Mouse (Mus musculus) embryonic facial prominence, embryonic 11.5 days (tissue): ENCODE measurements around the gene Adam26a. TPM values are rescaled to one million over a fixed set of nuclear protein-coding genes. Genes with fewer than 3 reads are reported as not detected.
"Not testable (repeated sequence)": the region's sequence is repeated elsewhere in the genome, so short reads cannot be mapped to it uniquely, and the experiment has no call there.

Experiments used
- ATAC-seq: fragments of 200-750 bp; cut with Nextera tagmentation; replicated peaks from 2 replicates; pipeline ENCODE4 v1.8.0; 2017; ENCODE audit warnings: low read depth; ENCODE audit not compliant: insufficient number of reproducible peaks, low FRiP score, low TSS enrichment
- DNase-seq: peaks from one replicate; pipeline ENCODE4 v3.0.0-alpha.2; 2015; ENCODE audit warnings: low spot score
- H3K27ac ChIP-seq: fragments of 300-500 bp; sonication (generic); replicated peaks from 2 replicates; pipeline ENCODE4 v1.5.1; 2014; ENCODE audit warnings: mild to moderate bottlenecking, low read depth, low read length, control low read depth
- H3K27me3 ChIP-seq: fragments of 300-500 bp; sonication (generic); 2 replicates; pipeline ENCODE4 v1.6.1; 2014; ENCODE audit warnings: mild to moderate bottlenecking, low read length, moderate library complexity, mixed read lengths; ENCODE audit not compliant: control insufficient read depth, insufficient read depth
- H3K36me3 ChIP-seq: fragments of 300-500 bp; sonication (generic); replicated peaks from 2 replicates; pipeline ENCODE4 v1.6.1; 2014; ENCODE audit warnings: low read depth, mild to moderate bottlenecking, low read length, moderate library complexity, mixed read lengths; ENCODE audit not compliant: control insufficient read depth, insufficient read depth
- H3K4me1 ChIP-seq: fragments of 300-500 bp; sonication (generic); 2 replicates; pipeline ENCODE4 v1.6.1; 2014; ENCODE audit warnings: low read length, mixed read lengths; ENCODE audit not compliant: control insufficient read depth, insufficient read depth
- H3K4me2 ChIP-seq: fragments of 300-500 bp; sonication (generic); 2 replicates; pipeline ENCODE4 v1.6.1; 2014; ENCODE audit warnings: low read depth, mild to moderate bottlenecking, control low read depth, low read length, moderate library complexity
- H3K4me3 ChIP-seq: fragments of 300-500 bp; sonication (generic); 2 replicates; pipeline ENCODE4 v1.5.1; 2014; ENCODE audit warnings: low read depth, low read length, control low read depth
- H3K9ac ChIP-seq: fragments of 300-500 bp; sonication (generic); replicated peaks from 2 replicates; pipeline ENCODE4 v1.6.1; 2014; ENCODE audit warnings: mild to moderate bottlenecking, control low read depth, low read length
- H3K9me3 ChIP-seq: fragments of 300-500 bp; sonication (generic); replicated peaks from 2 replicates; pipeline ENCODE4 v1.6.1; 2016; ENCODE audit warnings: mild to moderate bottlenecking, low read length, inconsistent platforms, mixed read lengths; ENCODE audit not compliant: control insufficient read depth
- WGBS: fragments of 180-500 bp; shearing (Covaris S2); extraction: QIAGEN DNeasy Blood & Tissue Kit; methylation state at CpG from one replicate; pipeline ENCODE4 v1.1.7; 2014; 5-methylcytosine and 5-hydroxymethylcytosine counted together
- polyA plus RNA-seq: library from polyadenylated mRNA; unstranded; fragments of >200 nt; fragmentation: Nextera tagmentation; extraction: Ambion mirVana; gene quantifications from 2 replicates; pipeline ENCODE4 v1.2.1, GENCODE M21; 2014

The Adam26a gene
- not detected in 2 replicates for polyA plus RNA-seq

DNA sequence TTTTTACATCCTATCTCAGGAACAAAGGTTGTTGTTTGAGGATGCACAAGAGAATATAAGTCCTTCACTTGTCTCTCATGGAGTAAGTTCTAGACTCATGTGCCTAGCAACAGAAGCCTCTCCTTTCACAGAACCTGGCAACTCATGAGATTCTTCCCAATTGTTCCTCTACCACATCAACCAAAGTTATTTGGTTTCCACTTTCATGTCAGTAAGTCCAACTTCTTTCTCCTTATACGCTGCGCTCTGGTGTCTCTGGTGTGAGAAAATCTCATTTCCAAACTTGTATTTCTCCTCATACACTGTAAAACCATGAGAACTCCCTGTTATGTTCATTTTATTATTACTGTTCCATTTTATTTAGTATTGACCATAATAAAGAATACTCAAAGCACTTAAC lies at the start of gene Adam26a:
Gene Adam26a, minus strand, starts transcription at position 101 of the 400 bp plus-strand sequence.
- H3K27ac ChIP-seq, ATAC-seq, H3K9ac ChIP-seq, H3K9me3 ChIP-seq, H3K36me3 ChIP-seq, H3K4me2 ChIP-seq, H3K27me3 ChIP-seq, DNase-seq, H3K4me3 ChIP-seq, H3K4me1 ChIP-seq: not testable (repeated sequence)
- WGBS: 99% methylated on average over 2 of the region's 2 CpGs

DNA sequence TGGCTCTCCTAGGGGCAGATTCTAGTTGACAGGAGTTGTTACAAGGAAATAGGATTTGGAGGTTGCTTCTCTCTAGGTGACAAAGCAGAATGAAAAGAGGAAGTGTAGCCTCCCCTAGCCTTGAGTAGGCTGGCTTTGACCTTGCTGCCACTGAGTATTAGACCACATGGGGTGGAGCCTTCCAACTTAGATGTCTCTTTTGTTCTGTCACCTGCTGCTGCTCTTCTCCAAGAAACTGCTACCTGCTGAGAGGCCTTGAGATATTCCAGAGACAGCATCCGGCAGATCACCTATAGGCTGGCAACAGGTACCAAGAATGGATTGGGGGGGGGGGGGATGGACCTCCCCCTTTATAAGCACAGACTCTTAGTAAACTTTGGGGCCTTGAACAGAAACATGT lies 39.5 kb upstream of the Adam26a start:
- Histone ChIP-seq H3K4me2 (no peak overlapping the region), H3K4me3 (no peak overlapping the region), H3K9me3 (no peaks in the 10 kb centered on the region), H3K4me1 (no peaks in the 10 kb centered on the region), H3K27ac (no peak overlapping the region), H3K36me3 (no peaks in the 10 kb centered on the region), H3K27me3 (no peaks in the 10 kb centered on the region), H3K9ac (no peak overlapping the region)
- ATAC-seq (no peak), DNase-seq (no peak)
- 96% methylated on average over 1 of the region's 1 CpGs for WGBS

DNA sequence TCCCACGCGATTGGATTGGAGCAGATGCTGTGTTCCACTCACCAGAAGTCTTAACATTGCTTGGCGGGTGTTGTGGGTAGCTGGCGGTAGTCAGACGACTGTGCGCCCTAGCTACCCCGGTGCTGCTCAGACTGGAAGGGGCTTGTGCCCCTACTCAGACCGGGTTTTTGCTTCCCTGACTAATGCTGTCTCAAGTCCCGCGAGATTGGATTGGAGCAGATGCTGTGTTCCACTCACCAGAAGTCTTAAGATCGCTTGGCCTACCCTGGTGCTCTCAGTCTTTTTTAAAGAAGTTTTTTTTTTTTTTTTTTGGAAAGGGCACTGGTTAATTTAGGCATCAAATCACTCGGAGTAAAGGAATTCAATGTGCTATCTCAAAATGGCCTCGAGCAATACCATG lies 27.1 kb upstream of the Adam26a start:
- H3K9ac ChIP-seq, H3K27ac ChIP-seq, H3K4me1 ChIP-seq, H3K9me3 ChIP-seq, H3K27me3 ChIP-seq, ATAC-seq, H3K36me3 ChIP-seq, H3K4me2 ChIP-seq, DNase-seq, H3K4me3 ChIP-seq: not testable (repeated sequence)
- WGBS: 71% methylated on average over 13 of the region's 13 CpGs

DNA sequence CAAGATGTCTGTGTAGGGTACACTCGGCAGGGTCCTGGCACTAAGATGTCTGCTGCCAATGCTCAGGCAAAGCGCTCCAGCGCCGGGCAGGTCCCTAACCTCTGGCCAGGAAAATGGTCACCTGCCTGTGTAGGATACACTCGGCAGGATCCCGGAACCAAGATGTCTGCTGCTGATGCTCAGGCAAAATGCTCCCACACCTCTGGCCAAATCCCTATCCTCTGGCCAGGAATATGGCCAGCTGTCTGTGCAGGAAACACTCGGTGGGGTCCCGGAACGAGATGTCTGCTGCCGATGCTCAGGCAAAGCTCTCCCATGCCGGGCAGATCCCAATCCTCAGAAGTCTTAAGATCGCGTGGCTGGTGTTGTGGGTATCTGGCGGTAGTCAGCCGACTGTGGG lies 26.7 kb upstream of the Adam26a start:
- H3K4me2 ChIP-seq, H3K27me3 ChIP-seq, H3K9ac ChIP-seq, DNase-seq, H3K4me1 ChIP-seq, H3K4me3 ChIP-seq, H3K36me3 ChIP-seq, ATAC-seq, H3K9me3 ChIP-seq, H3K27ac ChIP-seq: not testable (repeated sequence)
- 90% methylated on average over 15 of the region's 15 CpGs for WGBS

DNA sequence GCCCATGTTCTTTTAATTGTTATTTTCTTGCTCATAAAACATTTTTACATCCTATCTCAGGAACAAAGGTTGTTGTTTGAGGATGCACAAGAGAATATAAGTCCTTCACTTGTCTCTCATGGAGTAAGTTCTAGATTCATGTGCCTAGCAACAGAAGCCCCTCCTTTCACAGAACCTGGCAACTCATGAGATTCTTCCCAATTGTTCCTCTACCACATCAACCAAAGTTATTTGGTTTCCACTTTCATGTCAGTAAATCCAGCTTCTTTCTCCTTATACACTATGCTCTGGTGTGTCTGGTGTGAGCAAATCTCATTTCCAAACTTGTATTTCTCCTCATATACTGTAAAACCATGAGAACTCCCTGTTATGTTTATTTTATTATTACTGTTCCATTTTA lies 48.5 kb downstream of the Adam26a start, which contains the start of gene Adam26b:
Gene Adam26b, minus strand, starts transcription at position 101 of the 400 bp plus-strand sequence.
- not testable (repeated sequence) for H3K4me1 ChIP-seq, H3K36me3 ChIP-seq, H3K9me3 ChIP-seq, H3K27ac ChIP-seq, H3K4me3 ChIP-seq, DNase-seq, H3K9ac ChIP-seq, H3K4me2 ChIP-seq, H3K27me3 ChIP-seq, ATAC-seq

Other genes with a start within 250 kb of the Adam26a start
- not detected in 2 replicates for gene Adam26b, start 48.6 kb downstream of the Adam26a start, polyA plus RNA-seq
- gene Gm5346, start 50.6 kb upstream of the Adam26a start, polyA plus RNA-seq: not detected in 2 replicates
- gene Adam34, start 133.3 kb upstream of the Adam26a start, polyA plus RNA-seq: not detected in 2 replicates